Mouse (Mus musculus) liver, postnatal 0 days (tissue): ENCODE measurements around the gene Ercc2. TPM values are rescaled to one million over a fixed set of nuclear protein-coding genes. Genes with fewer than 3 reads are reported as not detected.

Experiments used
- ATAC-seq: fragments of 200-750 bp; cut with Nextera tagmentation; 2 replicates; pipeline ENCODE4 v1.8.0; 2017; ENCODE audit warnings: mild to moderate bottlenecking, moderate library complexity
- DNase-seq: peaks from one replicate; pipeline ENCODE4 v3.0.0-alpha.2; 2016
- H3K27ac ChIP-seq: fragments of 300-500 bp; sonication (generic); 2 replicates; pipeline ENCODE4 v1.5.1; 2014; ENCODE audit warnings: antibody characterized with exemption, moderate library complexity, mild to moderate bottlenecking, low read depth
- H3K27me3 ChIP-seq: fragments of 300-500 bp; sonication (generic); 2 replicates; pipeline ENCODE4 v1.6.1; 2014; ENCODE audit warnings: low read length, control low read depth, mixed read lengths; ENCODE audit not compliant: insufficient read depth
- H3K36me3 ChIP-seq: fragments of 300-500 bp; sonication (generic); replicated peaks from 2 replicates; pipeline ENCODE4 v1.6.1; 2014; ENCODE audit warnings: mild to moderate bottlenecking, control low read depth, low read length, moderate library complexity, mixed read lengths; ENCODE audit not compliant: insufficient read depth
- H3K4me1 ChIP-seq: fragments of 300-500 bp; sonication (generic); 2 replicates; pipeline ENCODE4 v1.6.1; 2014; ENCODE audit warnings: antibody characterized with exemption, mild to moderate bottlenecking, control low read depth; ENCODE audit not compliant: insufficient read depth
- H3K4me2 ChIP-seq: fragments of 300-500 bp; sonication (generic); 2 replicates; pipeline ENCODE4 v1.6.1; 2014; ENCODE audit warnings: low read depth, mild to moderate bottlenecking, low read length, moderate library complexity, mixed read lengths
- H3K4me3 ChIP-seq: fragments of 300-500 bp; sonication (generic); 2 replicates; pipeline ENCODE4 v1.5.1; 2014; ENCODE audit warnings: low read depth, low read length
- H3K9ac ChIP-seq: fragments of 300-500 bp; sonication (generic); replicated peaks from 2 replicates; pipeline ENCODE4 v1.6.1; 2014; ENCODE audit warnings: mild to moderate bottlenecking, moderate library complexity
- H3K9me3 ChIP-seq: fragments of 300-500 bp; sonication (generic); 2 replicates; pipeline ENCODE4 v1.6.1; 2016; ENCODE audit warnings: mild to moderate bottlenecking, control low read depth, low read length, mixed read lengths
- CTCF ChIP-seq: sonication (generic); IDR thresholded peaks from 2 replicates; pipeline ENCODE4 v1.5.1; 2016; ENCODE audit warnings: antibody characterized with exemption, low read depth
- EP300 ChIP-seq: IDR thresholded peaks from 2 replicates; pipeline ENCODE4 v1.6.1; 2016; ENCODE audit warnings: antibody characterized with exemption, low read depth, mild to moderate bottlenecking
- WGBS: fragments of 180-500 bp; shearing (Covaris S2); extraction: QIAGEN DNeasy Blood & Tissue Kit; methylation state at CpG from one replicate; pipeline ENCODE4 v1.1.7; 2014; ENCODE audit not compliant: insufficient replicate concordance; 5-methylcytosine and 5-hydroxymethylcytosine counted together
- polyA plus RNA-seq: library from polyadenylated mRNA; unstranded; fragments of >200 nt; fragmentation: Nextera tagmentation; extraction: Ambion mirVana; gene quantifications from 2 replicates; pipeline ENCODE4 v1.2.1, GENCODE M21; 2015

The Ercc2 gene
- polyA plus RNA-seq, 1 experiment from 2014 or later, result 3.8 TPM

GRCm38 (mm10) chr7:19359299-19359891 lies 22.4 kb upstream of the Ercc2 start, which contains the start of the genes Cd3eap and Ppp1r13l:
TSS of gene Cd3eap (minus strand) at chr7:19359483.
TSS of gene Ppp1r13l (plus strand) at chr7:19359749.
- DNase-seq, result peak; percentile 88
- no peaks in the 10 kb centered on the region for H3K27me3 ChIP-seq
- WGBS, result 0% methylated on average over 30 of the region's 31 CpGs
- peak; percentile 70 for ATAC-seq
- TF ChIP-seq EP300 (peak; percentile 82), CTCF (no peak)
- peak within 1 kb of the TSS; percentile 99 for H3K4me2 ChIP-seq
- H3K27ac ChIP-seq, result peak within 1 kb of the TSS; percentile 67
- peak within 1 kb of the TSS; percentile 63 for H3K9ac ChIP-seq
- H3K4me3 ChIP-seq, result peak within 1 kb of the TSS; percentile 65
- H3K9me3 ChIP-seq, result no peaks in the 10 kb centered on the region
- peaks cover 16% of the 10 kb centered on the region for H3K36me3 ChIP-seq
- peaks cover 46% of the 10 kb centered on the region for H3K4me1 ChIP-seq

GRCm38 (mm10) chr7:19359892-19360641 lies 21.7 kb upstream of the Ercc2 start:
- under 1% methylated on average over 45 of the region's 45 CpGs for WGBS
- DNase-seq (peak; percentile 79), ATAC-seq (peak; percentile 59)
- peaks cover 11% of the 10 kb centered on the region for H3K36me3 ChIP-seq
- peak overlapping the region; percentile 65 for H3K4me3 ChIP-seq
- H3K27me3 ChIP-seq, result no peaks in the 10 kb centered on the region
- H3K4me2 ChIP-seq, result peak overlapping the region; percentile 99
- H3K9me3 ChIP-seq, result no peaks in the 10 kb centered on the region
- peaks cover 46% of the 10 kb centered on the region for H3K4me1 ChIP-seq
- peak overlapping the region; percentile 67 for H3K27ac ChIP-seq
- TF ChIP-seq CTCF, result no peak
- TF ChIP-seq EP300, result no peak
- H3K9ac ChIP-seq, result peak overlapping the region; percentile 63

- H3K4me1 ChIP-seq, result peaks cover 46% of the 10 kb centered on the region
- no peaks in the 10 kb centered on the region for H3K27me3 ChIP-seq
- TF ChIP-seq EP300, result no peak
- no peak for TF ChIP-seq CTCF
- peaks cover 9% of the 10 kb centered on the region; the same call in 1 of the 2 replicates for H3K36me3 ChIP-seq
- peak overlapping the region; percentile 99 for H3K4me2 ChIP-seq
- H3K4me3 ChIP-seq, result peak overlapping the region; percentile 65
- peak overlapping the region; percentile 39; the same call in 1 of the 2 replicates for H3K27ac ChIP-seq
- H3K9me3 ChIP-seq, result no peaks in the 10 kb centered on the region
- H3K9ac ChIP-seq, result peak overlapping the region; percentile 63
- under 1% methylated on average over 27 of the region's 27 CpGs for WGBS
- ATAC-seq (peak; percentile 82), DNase-seq (peak; percentile 92)
Observed at GRCm38 (mm10) chr7:19360944-19361343, 20.9 kb upstream of the Ercc2 start.

- Histone ChIP-seq H3K9ac (peak overlapping the region; percentile 50; the same call in 1 of the 2 replicates), H3K36me3 (peaks cover 6% of the 10 kb centered on the region; the same call in 1 of the 2 replicates), H3K27ac (no peak overlapping the region), H3K27me3 (no peaks in the 10 kb centered on the region), H3K4me1 (peaks cover 46% of the 10 kb centered on the region), H3K9me3 (no peaks in the 10 kb centered on the region), H3K4me2 (peak overlapping the region; percentile 99), H3K4me3 (peak overlapping the region; percentile 65)
- WGBS, result 10% methylated on average over 16 of the region's 16 CpGs
- peak; percentile 92 for TF ChIP-seq CTCF
- no peak for TF ChIP-seq EP300
- ATAC-seq (no peak), DNase-seq (peak; percentile 91)
Observed at GRCm38 (mm10) chr7:19361720-19362119, 20.1 kb upstream of the Ercc2 start.

- H3K36me3 ChIP-seq, result peaks cover 4% of the 10 kb centered on the region; the same call in 1 of the 2 replicates
- H3K4me3 ChIP-seq, result no peak overlapping the region
- no peak overlapping the region for H3K9ac ChIP-seq
- no peak for ATAC-seq
- TF ChIP-seq EP300 (no peak), CTCF (no peak)
- peaks cover 46% of the 10 kb centered on the region for H3K4me1 ChIP-seq
- H3K9me3 ChIP-seq, result no peaks in the 10 kb centered on the region
- no peak for DNase-seq
- H3K4me2 ChIP-seq, result no peak overlapping the region
- WGBS, result 60% methylated on average over 4 of the region's 4 CpGs
- no peak overlapping the region for H3K27ac ChIP-seq
- no peaks in the 10 kb centered on the region for H3K27me3 ChIP-seq
Observed at GRCm38 (mm10) chr7:19362276-19362675, 19.5 kb upstream of the Ercc2 start.

- DNase-seq (peak; percentile 84), ATAC-seq (no peak)
- Histone ChIP-seq H3K36me3 (no peaks in the 10 kb centered on the region), H3K9me3 (no peaks in the 10 kb centered on the region), H3K27ac (no peak overlapping the region), H3K4me2 (no peak overlapping the region), H3K4me1 (peaks cover 32% of the 10 kb centered on the region), H3K9ac (no peak overlapping the region), H3K27me3 (peaks cover 2% of the 10 kb centered on the region; the same call in 1 of the 2 replicates), H3K4me3 (no peak overlapping the region)
- WGBS, result 7% methylated on average over 18 of the region's 18 CpGs
- peak; percentile 94 for TF ChIP-seq CTCF
- TF ChIP-seq EP300, result no peak
Observed at GRCm38 (mm10) chr7:19363881-19364280, 17.9 kb upstream of the Ercc2 start.
